Mouse (Mus musculus) midbrain, embryonic 14.5 days (tissue): ENCODE measurements around the gene Tnrc6c. TPM values are rescaled to one million over a fixed set of nuclear protein-coding genes. Genes with fewer than 3 reads are reported as not detected.
A peak's percentile ranks its signal among the peaks of the same experiment; 100 is the strongest.

ENCODE experiments used
- ATAC-seq: fragments of 200-750 bp; cut with Nextera tagmentation; 2 replicates; pipeline ENCODE4 v1.8.0; 2017; ENCODE audit warnings: moderate number of reproducible peaks, moderate library complexity; ENCODE audit not compliant: low FRiP score, low TSS enrichment
- DNase-seq: peaks from one replicate; pipeline ENCODE4 v3.0.0-alpha.2; 2015
- H3K27ac ChIP-seq: fragments of 300-500 bp; sonication (generic); replicated peaks from 2 replicates; pipeline ENCODE4 v1.5.1; 2014; ENCODE audit warnings: mild to moderate bottlenecking, low read depth, low read length, moderate library complexity
- H3K27me3 ChIP-seq: fragments of 300-500 bp; sonication (generic); 2 replicates; pipeline ENCODE4 v1.6.1; 2014; ENCODE audit warnings: low read length, control low read depth, mixed read lengths; ENCODE audit not compliant: control insufficient read depth, insufficient read depth
- H3K36me3 ChIP-seq: fragments of 300-500 bp; sonication (generic); 2 replicates; pipeline ENCODE4 v1.6.1; 2014; ENCODE audit warnings: low read length, control low read depth; ENCODE audit not compliant: control insufficient read depth, insufficient read depth
- H3K4me1 ChIP-seq: fragments of 300-500 bp; sonication (generic); 2 replicates; pipeline ENCODE4 v1.6.1; 2014; ENCODE audit warnings: mild to moderate bottlenecking, antibody characterized with exemption, low read length, control low read depth; ENCODE audit not compliant: control insufficient read depth, insufficient read depth
- H3K4me2 ChIP-seq: fragments of 300-500 bp; sonication (generic); 2 replicates; pipeline ENCODE4 v1.6.1; 2014; ENCODE audit warnings: mild to moderate bottlenecking, low read length, moderate library complexity
- H3K4me3 ChIP-seq: fragments of 300-500 bp; sonication (generic); replicated peaks from 2 replicates; pipeline ENCODE4 v1.5.1; 2014; ENCODE audit warnings: low read depth, low read length
- H3K9ac ChIP-seq: fragments of 300-500 bp; sonication (generic); replicated peaks from 2 replicates; pipeline ENCODE4 v1.6.1; 2014; ENCODE audit warnings: mild to moderate bottlenecking, low read length, moderate library complexity
- H3K9me3 ChIP-seq: fragments of 300-500 bp; sonication (generic); 2 replicates; pipeline ENCODE4 v1.6.1; 2016; ENCODE audit warnings: low read length, control low read depth, mixed read lengths; ENCODE audit not compliant: control insufficient read depth
- WGBS: fragments of 180-500 bp; shearing (Covaris S2); extraction: QIAGEN DNeasy Blood & Tissue Kit; methylation state at CpG from one replicate; pipeline ENCODE4 v1.1.7; 2014; 5-methylcytosine and 5-hydroxymethylcytosine counted together
- polyA plus RNA-seq: library from polyadenylated mRNA; unstranded; fragments of >200 nt; fragmentation: Nextera tagmentation; extraction: Ambion mirVana; gene quantifications from 2 replicates; pipeline ENCODE4 v1.2.1, GENCODE M21; 2014

The Tnrc6c gene
- polyA plus RNA-seq, 1 experiment from 2014 or later, result 34.0 TPM

DNA sequence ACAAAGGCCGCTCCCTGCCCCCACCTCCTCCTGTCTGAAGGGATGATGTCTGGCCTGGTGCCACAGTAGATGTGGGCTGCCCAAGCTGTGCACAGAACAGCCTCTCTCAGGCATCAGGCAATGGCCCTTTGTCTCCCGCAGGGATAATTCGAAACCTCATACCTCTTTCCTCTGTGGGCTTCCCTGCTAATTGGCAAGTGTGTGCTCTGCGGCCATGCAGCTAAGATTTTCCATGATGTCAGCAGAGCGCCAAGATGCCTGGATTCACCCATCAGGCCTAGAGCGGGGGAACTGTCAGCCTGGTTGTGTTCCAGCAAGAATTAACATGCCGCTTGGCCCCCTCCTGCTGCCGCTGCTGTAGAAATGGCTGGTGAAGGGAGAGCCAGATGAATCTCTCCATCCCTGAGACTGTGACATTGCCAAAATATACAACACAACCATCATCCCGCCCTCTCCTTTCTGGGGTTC, 25.7 kb upstream of the Tnrc6c start:
- no peaks in the 10 kb centered on the region for H3K27me3 ChIP-seq
- peak overlapping the region; percentile 91 for H3K27ac ChIP-seq
- WGBS, result 12% methylated on average over 9 of the region's 9 CpGs
- H3K4me2 ChIP-seq, result peak overlapping the region; percentile 35
- 0 out of 2 replicates have a peak overlapping the region, but pooled peaks have one; percentile 10 for H3K4me3 ChIP-seq
- peaks cover 31% of the 10 kb centered on the region for H3K4me1 ChIP-seq
- ATAC-seq (no peak; the same call in none of the 2 replicates), DNase-seq (peak; percentile 83)
- no peaks in the 10 kb centered on the region for H3K9me3 ChIP-seq
- H3K36me3 ChIP-seq, result no peaks in the 10 kb centered on the region
- peak overlapping the region; percentile 43; the same call in 1 of the 2 replicates for H3K9ac ChIP-seq

DNA sequence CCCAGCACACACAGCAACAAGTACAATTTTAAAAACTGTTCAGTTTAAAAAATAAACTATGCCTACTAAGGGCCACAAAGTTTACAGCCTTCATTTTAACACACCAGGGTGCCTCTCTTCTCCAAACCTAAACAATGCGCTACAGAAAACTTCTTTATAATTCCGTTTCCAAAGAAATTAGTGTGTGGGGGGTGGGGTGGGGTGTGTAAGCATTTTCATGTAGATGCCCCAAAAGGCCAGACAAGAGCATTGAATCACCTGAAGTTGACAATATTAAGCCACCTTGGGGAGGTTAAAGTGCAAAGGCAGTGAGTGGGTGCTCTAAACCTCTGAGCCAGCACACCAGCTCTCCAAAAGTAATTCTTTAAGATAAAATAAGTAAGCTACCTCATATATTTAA, 24.2 kb upstream of the Tnrc6c start:
- no peaks in the 10 kb centered on the region for H3K36me3 ChIP-seq
- peaks cover 32% of the 10 kb centered on the region for H3K4me1 ChIP-seq
- no peak overlapping the region for H3K9ac ChIP-seq
- DNase-seq, result no peak
- no peak overlapping the region for H3K4me3 ChIP-seq
- no peak overlapping the region for H3K4me2 ChIP-seq
- H3K27ac ChIP-seq, result no peak overlapping the region
- WGBS, result 73% methylated on average over 2 of the region's 2 CpGs
- ATAC-seq, result no peak
- no peaks in the 10 kb centered on the region for H3K27me3 ChIP-seq
- H3K9me3 ChIP-seq, result no peaks in the 10 kb centered on the region

DNA sequence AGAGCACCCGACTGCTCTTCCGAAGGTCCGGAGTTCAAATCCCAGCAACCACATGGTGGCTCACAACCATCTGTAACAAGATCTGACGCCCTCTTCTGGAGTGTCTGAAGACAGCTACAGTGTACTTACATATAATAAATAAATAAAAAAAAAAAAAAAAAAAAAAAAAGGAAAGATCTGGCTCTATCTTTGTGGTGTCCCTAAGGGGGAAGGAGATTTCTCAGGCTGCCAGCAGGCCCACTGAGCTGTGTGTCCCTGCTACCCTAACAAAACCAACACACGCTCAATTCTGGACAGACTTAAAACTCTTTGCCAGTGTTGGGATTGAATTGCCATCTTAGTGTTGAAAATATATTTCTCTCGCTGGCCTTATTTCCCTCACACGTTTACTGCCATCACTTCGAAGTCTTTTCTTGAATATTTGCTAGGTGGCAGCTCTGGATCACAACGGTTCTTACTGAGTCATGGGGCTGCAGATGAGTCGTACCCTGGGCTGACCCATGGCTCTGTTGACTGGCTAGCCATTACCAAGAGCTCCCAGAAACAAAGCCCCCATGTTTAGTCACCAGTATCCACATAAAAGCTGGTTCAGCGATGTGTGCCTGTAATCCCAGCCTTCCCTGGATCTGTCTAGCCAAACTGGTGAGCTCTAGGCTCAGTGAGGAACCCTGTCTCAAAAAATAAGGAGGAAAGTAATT, 23.1 kb upstream of the Tnrc6c start:
- no peaks in the 10 kb centered on the region for H3K27me3 ChIP-seq
- H3K9me3 ChIP-seq, result no peaks in the 10 kb centered on the region
- no peak overlapping the region for H3K9ac ChIP-seq
- no peak overlapping the region for H3K4me3 ChIP-seq
- peaks cover 33% of the 10 kb centered on the region for H3K4me1 ChIP-seq
- H3K36me3 ChIP-seq, result no peaks in the 10 kb centered on the region
- WGBS, result 94% methylated on average over 10 of the region's 11 CpGs
- H3K4me2 ChIP-seq, result no peak overlapping the region
- no peak overlapping the region for H3K27ac ChIP-seq
- DNase-seq (no peak), ATAC-seq (no peak)

DNA sequence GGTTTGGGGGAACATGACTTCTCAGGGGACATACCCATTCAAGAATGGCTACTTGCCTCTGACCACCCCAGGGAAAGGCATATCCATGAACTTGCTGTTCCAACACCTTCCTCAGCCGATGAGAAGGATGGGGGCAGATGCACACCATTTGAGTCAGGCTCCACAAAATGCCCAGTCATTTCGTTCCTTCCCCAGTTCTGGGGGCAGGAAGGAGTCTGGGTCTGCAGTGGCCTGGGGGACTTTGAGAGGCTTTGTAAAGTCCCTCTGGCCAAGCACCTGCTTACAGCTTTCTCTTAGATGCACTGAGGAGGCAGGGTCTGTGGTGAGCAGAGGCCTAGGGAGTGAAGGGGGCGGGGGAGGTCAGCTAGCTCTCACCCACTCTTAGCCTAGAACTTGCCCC, 20.8 kb upstream of the Tnrc6c start:
- H3K4me3 ChIP-seq, result no peak overlapping the region
- H3K36me3 ChIP-seq, result no peaks in the 10 kb centered on the region
- no peak overlapping the region for H3K27ac ChIP-seq
- DNase-seq (no peak), ATAC-seq (no peak)
- no peak overlapping the region for H3K4me2 ChIP-seq
- peaks cover 26% of the 10 kb centered on the region for H3K4me1 ChIP-seq
- H3K9ac ChIP-seq, result no peak overlapping the region
- no peaks in the 10 kb centered on the region for H3K9me3 ChIP-seq
- 90% methylated on average over 3 of the region's 3 CpGs for WGBS
- H3K27me3 ChIP-seq, result no peaks in the 10 kb centered on the region

DNA sequence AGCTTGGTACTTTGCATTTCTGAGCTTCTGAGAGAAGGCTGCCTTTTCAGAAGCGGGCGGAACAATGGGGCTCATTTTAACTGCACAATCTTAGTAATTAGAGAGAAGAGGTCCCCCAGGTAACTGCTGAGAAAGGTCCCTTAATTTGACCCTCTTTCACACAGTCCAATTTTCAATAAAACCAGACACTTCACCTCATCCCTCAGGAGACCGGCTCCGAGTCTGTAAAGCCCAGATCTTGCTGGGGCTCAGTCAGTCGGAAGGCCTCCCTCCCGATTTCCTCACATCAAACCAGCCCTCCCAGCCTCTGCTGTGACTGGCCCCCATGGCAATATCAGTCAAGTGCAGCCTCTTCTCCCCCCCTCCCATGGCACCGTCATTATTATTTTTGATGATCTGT, 15.7 kb upstream of the Tnrc6c start:
- 18% methylated on average over 7 of the region's 7 CpGs for WGBS
- Histone ChIP-seq H3K4me3 (no peak overlapping the region), H3K9ac (no peak overlapping the region), H3K27ac (peak overlapping the region; percentile 50), H3K36me3 (no peaks in the 10 kb centered on the region), H3K9me3 (no peaks in the 10 kb centered on the region), H3K27me3 (no peaks in the 10 kb centered on the region), H3K4me1 (peaks cover 23% of the 10 kb centered on the region), H3K4me2 (no peak overlapping the region)
- DNase-seq (peak; percentile 57), ATAC-seq (no peak)

DNA sequence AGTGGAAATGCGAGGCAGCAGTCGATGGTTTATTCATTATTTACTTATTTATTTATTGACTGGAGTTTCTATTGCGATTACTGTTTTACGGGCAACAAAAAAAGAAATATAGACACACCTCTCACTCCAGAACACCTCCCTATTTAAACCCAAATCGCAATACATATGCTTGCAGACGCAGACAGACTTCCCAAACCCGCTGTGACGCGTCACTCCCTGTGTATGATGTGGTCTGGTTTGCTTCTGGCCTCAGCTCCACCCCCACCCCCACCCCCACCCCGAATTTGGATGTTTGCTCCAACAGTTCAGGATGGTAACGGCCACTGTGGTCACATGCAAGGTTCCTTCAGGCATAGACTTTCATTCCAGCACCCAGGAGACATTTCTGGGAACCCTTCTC, 15.3 kb upstream of the Tnrc6c start:
- Histone ChIP-seq H3K27me3 (no peaks in the 10 kb centered on the region), H3K4me1 (peaks cover 22% of the 10 kb centered on the region), H3K4me3 (no peak overlapping the region), H3K4me2 (no peak overlapping the region), H3K36me3 (no peaks in the 10 kb centered on the region), H3K9ac (no peak overlapping the region), H3K27ac (peak overlapping the region; percentile 50), H3K9me3 (no peaks in the 10 kb centered on the region)
- DNase-seq (no peak), ATAC-seq (no peak)
- WGBS, result 49% methylated on average over 11 of the region's 11 CpGs

DNA sequence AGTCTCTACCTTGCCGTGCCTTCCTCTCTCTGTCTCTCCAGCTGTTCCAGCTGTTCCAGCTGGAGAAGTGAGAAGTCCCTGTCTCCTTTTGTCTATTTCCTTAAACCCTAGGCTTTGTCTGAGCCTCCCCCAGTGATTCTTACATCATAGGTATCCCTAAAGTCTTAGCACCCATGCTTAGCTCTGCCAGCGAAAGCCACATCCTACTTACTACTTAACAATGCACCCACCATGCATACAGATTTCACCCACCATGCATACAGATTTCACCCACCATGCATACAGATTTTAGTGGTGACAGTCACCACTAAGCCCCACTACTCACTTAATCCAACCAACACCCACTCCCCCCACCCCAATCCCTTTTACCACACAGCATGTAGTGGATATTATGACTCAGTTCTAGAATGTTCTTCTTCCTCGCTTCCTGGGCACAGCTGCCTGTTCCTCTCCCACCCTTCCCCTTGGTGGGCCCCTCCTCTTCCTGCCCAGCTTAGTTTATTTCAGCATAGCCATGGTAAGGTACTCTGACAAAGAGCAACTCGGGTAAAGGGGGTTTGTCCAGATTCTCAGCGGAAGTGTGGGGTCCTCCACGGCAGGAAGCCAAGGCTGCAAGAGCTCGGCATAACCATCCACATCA, 14.6 kb upstream of the Tnrc6c start:
- Histone ChIP-seq H3K27me3 (no peaks in the 10 kb centered on the region), H3K4me1 (peaks cover 22% of the 10 kb centered on the region), H3K36me3 (no peaks in the 10 kb centered on the region), H3K27ac (peak overlapping the region; percentile 50), H3K9ac (no peak overlapping the region), H3K9me3 (no peaks in the 10 kb centered on the region), H3K4me2 (no peak overlapping the region), H3K4me3 (no peak overlapping the region)
- no peak for DNase-seq
- WGBS, result 83% methylated on average over 7 of the region's 7 CpGs
- no peak for ATAC-seq

DNA sequence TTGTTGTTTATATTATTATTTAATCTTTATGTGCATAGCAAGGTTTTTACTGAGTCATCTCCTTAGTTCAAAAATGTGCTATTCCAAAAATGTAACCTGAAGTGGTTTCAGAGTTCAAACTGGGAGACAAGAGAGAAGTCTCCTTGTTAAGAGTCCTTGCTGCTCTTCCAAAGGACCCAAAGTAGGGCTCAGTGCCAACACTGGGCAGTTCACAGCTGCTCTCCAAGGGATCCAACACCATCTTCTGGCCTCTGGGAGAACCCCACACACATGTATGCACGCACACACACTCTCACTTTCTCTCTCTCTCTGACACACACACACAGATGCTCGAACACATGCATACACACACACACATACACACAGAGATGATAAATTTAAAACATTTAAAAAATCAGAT, 11.9 kb upstream of the Tnrc6c start:
- DNase-seq (no peak), ATAC-seq (no peak)
- Histone ChIP-seq H3K27ac (no peak overlapping the region), H3K4me1 (peaks cover 12% of the 10 kb centered on the region), H3K4me2 (no peak overlapping the region), H3K9me3 (no peaks in the 10 kb centered on the region), H3K9ac (no peak overlapping the region), H3K27me3 (no peaks in the 10 kb centered on the region), H3K36me3 (no peaks in the 10 kb centered on the region), H3K4me3 (no peak overlapping the region)
- WGBS, result 90% methylated on average over 2 of the region's 2 CpGs

DNA sequence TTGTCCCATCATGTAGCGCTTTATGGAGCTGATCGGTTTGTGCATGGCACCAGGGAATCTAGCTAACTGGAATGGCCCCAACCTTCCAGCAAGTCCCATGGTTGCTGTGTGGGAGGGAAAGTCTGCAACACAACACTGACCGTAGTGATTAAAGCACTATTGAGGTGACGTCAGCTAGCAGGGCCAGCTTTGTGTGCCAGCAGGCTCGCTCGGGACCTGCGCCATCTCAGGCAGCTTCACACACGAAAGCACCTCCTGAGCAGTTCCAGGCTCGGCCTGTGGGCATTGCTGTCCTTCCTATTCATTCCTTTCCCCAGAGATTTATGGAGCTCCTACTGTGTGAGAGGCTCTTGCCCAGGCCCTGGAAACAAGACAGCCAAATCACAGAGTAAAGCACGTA, 10.8 kb upstream of the Tnrc6c start:
- ATAC-seq (no peak), DNase-seq (peak; percentile 19)
- Histone ChIP-seq H3K27me3 (no peaks in the 10 kb centered on the region), H3K4me3 (no peak overlapping the region), H3K4me1 (peaks cover 10% of the 10 kb centered on the region), H3K9ac (no peak overlapping the region), H3K27ac (no peak overlapping the region), H3K4me2 (no peak overlapping the region), H3K9me3 (no peaks in the 10 kb centered on the region), H3K36me3 (no peaks in the 10 kb centered on the region)
- 53% methylated on average over 10 of the region's 10 CpGs for WGBS
